Mouse (Mus musculus): Measurements from ENCODE around the gene Vps72.
"Not testable (repeated sequence)": the region's sequence is repeated elsewhere in the genome, so short reads cannot be mapped to it uniquely, and the experiment has no call there.

Vps72 gene

GRCm38 (mm10) chr3:95110911-95111726 lies at the start of gene Vps72:
Gene Vps72 (plus strand): TSS chr3:95111022.
- DNase-seq, result peak; percentile 89

DNA sequence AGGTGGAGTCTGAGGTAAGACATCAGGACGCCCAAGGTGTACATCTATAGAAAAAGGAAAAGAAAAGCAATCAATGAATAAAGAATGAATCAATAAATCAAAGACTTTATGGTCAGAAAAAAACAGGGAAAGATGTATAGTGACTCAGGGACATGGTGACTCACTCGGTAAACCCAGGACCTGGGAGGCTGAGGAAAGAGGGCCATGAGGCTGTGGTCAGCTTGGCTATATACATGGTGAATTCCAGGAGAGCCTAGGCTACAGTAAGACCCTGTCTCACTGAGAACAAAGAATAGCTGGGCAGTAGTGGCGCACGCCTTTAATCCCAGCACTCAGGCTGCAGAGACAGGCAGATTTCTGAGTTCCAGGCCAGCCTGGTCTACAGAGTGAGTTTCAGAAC lies 47.1 kb upstream of the Vps72 start:
- no peak for DNase-seq

- DNase-seq, result no peak
These were observed 45.3 kb upstream of the Vps72 start for GRCm38 (mm10) chr3:95065553-95065952.

DNA sequence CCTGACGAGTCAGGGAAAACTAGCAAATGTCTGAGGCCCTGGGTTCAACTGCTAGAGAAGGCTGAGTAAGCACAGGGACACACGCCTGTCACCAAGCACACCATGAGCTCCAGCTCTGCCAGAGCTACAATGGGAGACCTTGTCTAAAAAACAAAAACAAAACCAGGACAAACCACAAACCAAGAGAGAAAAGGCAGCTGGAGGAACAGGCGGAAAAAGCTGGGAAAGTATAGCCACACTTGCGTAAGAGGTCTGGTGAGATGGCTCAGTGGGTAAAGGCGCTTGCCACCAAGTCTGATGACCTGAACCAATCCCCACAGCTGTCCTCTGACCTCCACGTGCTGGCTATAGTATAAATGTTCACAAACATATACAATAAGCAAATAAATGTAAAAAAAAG lies 44.7 kb upstream of the Vps72 start:
- DNase-seq, result no peak

- no peak for DNase-seq
These were observed 44.3 kb upstream of the Vps72 start for GRCm38 (mm10) chr3:95066570-95066969.

- no peak for DNase-seq
These were observed 39.2 kb upstream of the Vps72 start for GRCm38 (mm10) chr3:95071606-95072005.

GRCm38 (mm10) chr3:95088071-95088470 lies 22.8 kb upstream of the Vps72 start:
- DNase-seq, result no peak

- DNase-seq, result no peak
These were observed 10.0 kb upstream of the Vps72 start for GRCm38 (mm10) chr3:95100854-95101253.

GRCm38 (mm10) chr3:95105121-95105520 lies 5.7 kb upstream of the Vps72 start:
- no peak for DNase-seq

DNA sequence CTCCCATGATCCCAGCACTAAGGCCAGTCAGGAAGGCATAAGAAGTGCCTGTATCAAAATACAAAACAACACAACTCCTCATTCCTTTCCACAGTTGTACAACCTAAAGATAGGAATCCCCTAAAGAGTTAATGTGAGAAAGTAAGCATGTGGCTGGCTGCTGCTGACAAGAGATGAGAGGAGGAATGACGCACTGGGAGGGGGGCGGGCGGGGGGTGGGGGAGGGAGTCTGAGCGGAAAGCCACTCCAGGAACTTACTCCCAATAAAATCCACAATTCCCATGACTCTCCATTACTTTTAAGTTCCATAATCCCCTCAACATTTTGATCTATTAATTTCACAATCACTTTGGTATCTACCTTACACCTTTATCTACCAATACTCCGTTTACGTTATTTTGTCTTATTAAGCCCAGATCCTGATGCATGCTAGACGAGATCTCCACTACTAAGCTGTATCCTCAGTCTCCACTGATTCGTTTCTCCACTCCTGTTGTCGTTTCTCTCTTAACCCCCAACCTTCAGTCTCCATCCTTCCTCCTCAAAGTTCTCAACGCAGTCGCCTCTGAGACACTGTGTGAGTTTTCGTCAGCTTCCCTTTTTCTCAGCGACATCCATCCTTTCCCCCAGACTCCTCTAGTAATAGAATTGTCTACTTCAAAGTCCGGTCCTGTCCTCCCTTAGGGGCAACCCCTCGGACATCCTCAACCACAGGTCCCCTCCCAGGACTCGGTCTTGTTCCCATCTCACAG lies 5.1 kb upstream of the Vps72 start:
- no peak for DNase-seq

- DNase-seq, result peak; percentile 96 to 98
These were observed 4.3 kb upstream of the Vps72 start, which contains the start of gene Pip5k1a for GRCm38 (mm10) chr3:95106338-95107117. Gene Pip5k1a (minus strand): TSS chr3:95106930.

- DNase-seq, result not testable (repeated sequence)
These were observed 3.5 kb upstream of the Vps72 start for GRCm38 (mm10) chr3:95107308-95107707.

DNA sequence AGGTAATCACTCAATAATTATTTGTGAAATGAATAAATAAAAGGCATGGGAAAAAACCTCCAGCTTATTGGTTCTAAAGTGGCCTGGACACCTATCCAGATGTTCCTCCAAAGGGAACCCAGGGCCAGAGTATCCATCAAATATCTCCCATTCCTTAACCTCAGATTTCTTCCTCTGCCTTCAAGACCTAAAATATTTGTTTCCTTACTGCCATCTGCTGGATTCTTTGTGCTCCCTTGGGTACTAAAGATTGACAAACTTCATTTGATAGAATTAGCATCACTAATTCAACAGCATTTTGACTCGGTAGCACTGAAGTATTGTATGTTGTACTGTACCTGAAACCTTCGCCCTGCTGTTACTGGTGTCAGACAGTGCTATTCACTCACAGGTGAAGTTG lies 2.9 kb upstream of the Vps72 start:
- DNase-seq, result no peak

DNA sequence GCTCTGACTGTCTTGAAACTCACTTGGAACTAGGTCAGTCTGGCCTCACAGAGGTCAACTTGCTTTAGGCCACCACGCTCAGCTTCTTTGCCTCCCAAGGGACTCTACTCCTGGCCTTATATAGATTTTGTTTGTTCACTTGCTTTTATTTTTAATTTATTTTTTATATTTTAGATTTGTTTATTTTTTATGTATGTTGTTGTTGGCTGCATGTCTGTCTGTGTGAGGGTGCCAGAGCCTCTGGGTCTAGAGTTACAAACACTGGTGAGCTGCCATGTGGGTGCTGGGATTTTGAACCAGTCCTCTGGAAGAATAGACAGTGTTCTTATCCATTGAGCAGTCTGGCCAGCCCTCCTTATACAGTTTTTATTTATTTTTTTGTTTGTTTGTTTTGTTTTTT lies 1.9 kb downstream of the Vps72 start:
- DNase-seq, result no peak

DNA sequence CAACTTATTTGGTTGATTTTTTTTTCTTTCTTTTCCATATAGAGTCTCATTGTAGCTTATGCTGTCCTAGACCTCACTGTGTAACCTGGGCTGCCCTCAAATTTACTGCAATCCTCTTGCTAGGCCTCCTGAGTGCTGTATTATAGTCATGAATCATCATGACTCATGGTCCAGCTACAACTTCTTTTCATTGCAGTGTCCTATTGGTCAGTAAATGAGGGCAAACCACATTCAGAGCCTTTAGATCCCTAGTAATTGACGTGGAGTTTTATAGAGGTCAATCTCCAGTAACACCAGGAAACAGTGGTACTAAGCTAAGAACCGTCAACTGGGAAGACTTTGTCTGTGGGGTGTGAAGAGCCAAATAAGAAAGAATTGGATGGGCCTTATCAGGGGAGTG lies 6.9 kb downstream of the Vps72 start:
- no peak for DNase-seq

GRCm38 (mm10) chr3:95121580-95121979 lies 10.8 kb downstream of the Vps72 start:
- no peak for DNase-seq

GRCm38 (mm10) chr3:95124246-95124645 lies 13.4 kb downstream of the Vps72 start, which contains the start of gene Tmod4:
Gene Tmod4 (plus strand): TSS chr3:95124476.
- no peak for DNase-seq

GRCm38 (mm10) chr3:95124972-95125371 lies 14.2 kb downstream of the Vps72 start:
- no peak for DNase-seq

DNA sequence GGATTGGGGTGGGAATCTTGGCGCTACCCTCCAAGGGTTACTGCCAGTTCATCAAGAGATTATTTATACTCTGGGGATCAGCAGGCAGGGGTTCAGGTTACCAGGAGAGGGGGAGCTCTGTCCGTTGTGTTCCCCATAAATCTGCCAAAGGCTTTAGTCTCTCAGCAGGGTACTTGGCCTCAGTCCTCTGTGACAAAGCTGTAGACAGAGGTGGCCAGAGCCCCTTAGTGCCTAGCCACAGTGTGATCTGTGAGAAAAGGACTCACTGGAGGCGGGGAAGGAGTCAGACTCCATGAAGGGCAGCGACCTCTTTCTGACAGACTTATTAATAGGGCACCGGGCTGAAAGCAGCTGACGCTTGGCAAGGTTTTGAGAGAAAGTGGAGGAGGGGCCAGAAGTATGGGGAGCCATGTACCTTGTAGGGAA lies 18.4 kb downstream of the Vps72 start:
- DNase-seq, result peak; percentile 55 to 66

DNA sequence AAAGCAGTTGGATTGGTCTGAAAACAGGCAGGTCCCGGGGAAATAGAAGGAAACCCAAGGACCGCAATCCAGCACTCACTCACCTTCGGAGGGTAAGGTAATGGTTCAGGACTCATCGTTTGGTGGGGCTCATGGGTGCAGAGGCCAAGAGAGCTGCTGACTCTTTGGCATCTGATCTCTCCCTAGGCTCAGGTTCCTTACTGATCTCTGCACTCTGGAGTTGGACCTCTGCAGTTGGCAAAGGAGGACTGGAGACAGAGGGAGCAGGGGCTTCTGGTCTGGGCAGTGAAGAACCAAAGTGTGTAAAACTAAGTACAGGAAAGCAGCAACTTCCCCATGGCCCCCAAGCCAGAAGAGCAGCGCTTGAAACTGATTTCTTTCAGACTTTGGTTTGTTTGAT lies 19.3 kb downstream of the Vps72 start:
- no peak for DNase-seq

DNA sequence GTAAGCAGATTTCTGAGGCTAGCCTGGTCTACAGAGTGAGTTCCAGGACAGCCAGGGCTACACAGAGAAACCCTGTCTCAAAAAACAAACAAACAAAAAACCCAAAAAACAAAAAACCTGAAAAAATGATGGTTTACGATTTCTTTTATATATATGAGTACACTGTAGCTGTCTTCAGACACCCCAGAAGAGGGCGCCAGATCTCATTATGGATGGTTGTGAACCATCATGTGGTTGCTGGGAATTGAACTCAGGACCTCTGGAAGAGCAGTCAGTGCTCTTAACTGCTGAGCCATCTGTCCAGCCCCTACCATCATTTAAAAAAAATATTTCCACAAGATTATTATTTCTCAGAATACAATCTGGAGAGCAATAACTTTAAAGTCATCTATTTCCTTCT lies 21.6 kb downstream of the Vps72 start:
- DNase-seq, result not testable (repeated sequence)

- no peak for DNase-seq
These were observed 22.4 kb downstream of the Vps72 start for GRCm38 (mm10) chr3:95133176-95133575.

GRCm38 (mm10) chr3:95133680-95134101 lies 22.9 kb downstream of the Vps72 start, which contains the start of the genes Scnm1 and Lysmd1:
Gene Scnm1 (minus strand): TSS chr3:95134011.
Gene Lysmd1 (plus strand): TSS chr3:95134088.
- DNase-seq, result peak; percentile 92 to 94

Data from cerebellum, adult 18-20 months (tissue).